Mouse (Mus musculus) small intestine, adult 2 months (tissue): ENCODE data around the gene Sit1.

ENCODE experiments used
- CTCF ChIP-seq: fragments of 200-500 bp; IDR thresholded peaks from 2 replicates; pipeline ENCODE4 v1.5.1; 2012; ENCODE audit warnings: low read depth, mild to moderate bottlenecking, control low read depth, inconsistent platforms, low read length, moderate library complexity, mixed read lengths; ENCODE audit not compliant: insufficient replicate concordance, insufficient read length; ENCODE audit errors: extremely low read depth
- POLR2A ChIP-seq: fragments of 200-500 bp; IDR thresholded peaks from 2 replicates; pipeline ENCODE4 v1.6.1; 2012; ENCODE audit warnings: low read depth, mild to moderate bottlenecking, control low read depth, inconsistent platforms, low read length, moderate library complexity

DNA sequence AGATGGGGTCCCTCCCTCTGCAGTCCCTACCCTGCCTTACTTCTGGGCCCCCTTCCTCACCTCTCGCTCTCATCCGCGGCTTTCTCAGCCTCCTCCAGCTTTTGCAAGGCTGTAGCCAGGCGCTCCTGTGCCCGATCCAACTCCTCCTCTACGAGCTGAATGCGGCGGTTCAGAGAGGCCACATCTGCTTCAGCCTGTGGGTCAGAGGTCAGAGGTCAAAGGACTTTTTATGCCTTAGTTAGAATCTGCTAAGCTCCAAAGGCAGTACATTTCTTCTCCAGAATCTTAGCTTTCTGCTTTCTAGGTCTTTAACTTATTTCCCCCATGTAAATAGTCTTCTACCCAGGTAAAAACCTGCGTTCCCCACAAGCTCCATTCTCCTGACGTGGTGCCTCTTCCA lies 36.0 kb upstream of the Sit1 start:
- TF ChIP-seq CTCF (no peak), POLR2A (no peak)
